In genomic region chr16:84583773-84584229, GRCm38 (mm10) we compare ENCODE assay signal across 11 mouse cellular contexts.
DNase-seq lines count a peak whose midpoint lies in the region; ATAC-seq lines count a peak whose summit lies in the region.
"Had no signal": no experiment of that assay in that cellular context is flagged by ENCODE, and none has a peak within 500 bp of the region (broad histone marks: within the 10 kb centered on the region; RNA-seq: fewer than 3 reads in every experiment).

No protein-coding gene starts in this region.

- no peaks in the 10 kb centered on the region for H3K4me1 ChIP-seq in heart, embryonic 15.5 days (replicated peaks)
- H3K4me1 ChIP-seq in heart, embryonic 11.5 days (ENCODE audit: control insufficient read depth, insufficient read depth, low read length), result no peaks in the 10 kb centered on the region
- H3K4me1 ChIP-seq in hindbrain, embryonic 12.5 days, result no peaks in the 10 kb centered on the region
- H3K4me1 ChIP-seq: hindbrain, embryonic 10.5 days had no signal

- H3K27me3 ChIP-seq in heart, embryonic 15.5 days, result no peaks in the 10 kb centered on the region
- no peaks in the 10 kb centered on the region for H3K27me3 ChIP-seq in heart, embryonic 11.5 days (ENCODE audit: control insufficient read depth, insufficient read depth, low read length)
- no peaks in the 10 kb centered on the region for H3K27me3 ChIP-seq in hindbrain, embryonic 12.5 days

- H3K27ac ChIP-seq in heart, embryonic 15.5 days, result peak overlapping the region; percentile 20; the same call in 1 of the 2 replicates
- H3K27ac ChIP-seq in heart, embryonic 11.5 days (ENCODE audit: low read depth, low read length), result no peak overlapping the region
- H3K27ac ChIP-seq in hindbrain, embryonic 12.5 days, result no peak overlapping the region
- H3K27ac ChIP-seq: hindbrain, embryonic 10.5 days; kidney, postnatal 0 days had no signal

- no peak overlapping the region for H3K4me2 ChIP-seq in heart, embryonic 15.5 days
- no peak overlapping the region for H3K4me2 ChIP-seq in heart, embryonic 11.5 days
- no peak overlapping the region for H3K4me2 ChIP-seq in hindbrain, embryonic 12.5 days (replicated peaks)

- H3K4me3 ChIP-seq in heart, embryonic 15.5 days, result no peak overlapping the region
- no peak overlapping the region for H3K4me3 ChIP-seq in heart, embryonic 11.5 days (ENCODE audit: low read depth, low read length)
- H3K4me3 ChIP-seq in hindbrain, embryonic 12.5 days, result no peak overlapping the region
- H3K4me3 ChIP-seq: hindbrain, embryonic 10.5 days had no signal

- H3K9ac ChIP-seq in heart, embryonic 15.5 days, result no peak overlapping the region
- H3K9ac ChIP-seq in heart, embryonic 11.5 days (ENCODE audit: low read depth, low read length), result no peak overlapping the region
- H3K9ac ChIP-seq in hindbrain, embryonic 12.5 days, result no peak overlapping the region

- peak; percentile 68 to 77 for DNase-seq in CD8-positive naive resting alpha-beta T cell, adult 2 months (ENCODE audit: low read depth in 2 of 2, low spot score in 2 of 2)
- peak; percentile 66 to 73 for DNase-seq in spleen, postnatal 36 days (ENCODE audit: low spot score in 2 of 2)
- no peak for DNase-seq in cerebellum, postnatal 25 days
- no peak for DNase-seq in cerebellum, adult 9-11 months
- DNase-seq: right cerebral cortex, postnatal 14 days had no signal

- no peaks in the 10 kb centered on the region for H3K9me3 ChIP-seq in heart, embryonic 15.5 days (replicated peaks)
- H3K9me3 ChIP-seq in heart, embryonic 11.5 days (replicated peaks; ENCODE audit: control insufficient read depth, low read length), result no peaks in the 10 kb centered on the region
- no peaks in the 10 kb centered on the region for H3K9me3 ChIP-seq in hindbrain, embryonic 12.5 days (replicated peaks)
- H3K9me3 ChIP-seq: hindbrain, embryonic 10.5 days had no signal

- WGBS in heart, embryonic 15.5 days, result 90% methylated on average over 19 of the region's 19 CpGs
- 84% methylated on average over 19 of the region's 19 CpGs for WGBS in heart, embryonic 11.5 days (ENCODE audit: insufficient replicate concordance)
- 86% methylated on average over 19 of the region's 19 CpGs for WGBS in hindbrain, embryonic 12.5 days

- no peak for ATAC-seq in heart, embryonic 15.5 days (replicated peaks; ENCODE audit: insufficient number of reproducible peaks, insufficient read depth, low FRiP score, low read depth)
- no peak for ATAC-seq in heart, embryonic 11.5 days (replicated peaks; ENCODE audit: insufficient number of reproducible peaks, low FRiP score, low TSS enrichment)
- peak; percentile 88 for ATAC-seq in inflammation-experienced regulatory T-cells, adult 6 months
- no peak for ATAC-seq in hindbrain, embryonic 12.5 days (ENCODE audit: low FRiP score)

- H3K36me3 ChIP-seq in heart, embryonic 15.5 days, result no peaks in the 10 kb centered on the region
- H3K36me3 ChIP-seq in heart, embryonic 11.5 days (ENCODE audit: control insufficient read depth, insufficient read depth, low read length), result no peaks in the 10 kb centered on the region
- H3K36me3 ChIP-seq in hindbrain, embryonic 12.5 days, result no peaks in the 10 kb centered on the region
- H3K36me3 ChIP-seq: hindbrain, embryonic 10.5 days had no signal

Comparison
In these comparisons a context has a peak if more than half of its experiments do, and no peak if none do; other contexts are left out.
1. DNase-seq: peak in CD8-positive naive resting alpha-beta T cell, adult 2 months (2 of 2) and spleen, postnatal 36 days (2 of 2); none in cerebellum, postnatal 25 days (0 of 2) and cerebellum, adult 9-11 months (single experiment).